Mouse (Mus musculus) myocyte (in vitro differentiated cells): ENCODE data around the gene Trim24.

ENCODE experiments used
- CEBPB ChIP-seq: IDR thresholded peaks from 2 replicates; pipeline ENCODE4 v1.6.1; 2011; ENCODE audit warnings: mild to moderate bottlenecking, moderate library complexity; ENCODE audit not compliant: poor library complexity, insufficient read depth, severe bottlenecking
- MAX ChIP-seq: IDR thresholded peaks from one replicate; pipeline ENCODE4 v1.6.1; 2011; ENCODE audit warnings: low read depth, mild to moderate bottlenecking, control low read depth
- MYOG ChIP-seq, 3 experiments: IDR thresholded peaks; one replicate each; pipeline ENCODE4 v1.6.1; 2011; ENCODE audit warnings: control low read depth in 2 of 3, low read depth in 2 of 3, mild to moderate bottlenecking in 2 of 3; ENCODE audit not compliant: insufficient read length in 2 of 3, control insufficient read depth in 1 of 3, insufficient read depth in 1 of 3
- POLR2A ChIP-seq: IDR thresholded peaks from one replicate; pipeline ENCODE4 v1.6.1; 2011; ENCODE audit warnings: low read depth, mild to moderate bottlenecking, control low read depth, moderate library complexity; ENCODE audit not compliant: insufficient read length
- POLR2AphosphoS2 ChIP-seq: IDR thresholded peaks from one replicate; pipeline ENCODE4 v1.6.1; 2011; ENCODE audit warnings: low read depth, control low read depth; ENCODE audit not compliant: insufficient read length
- REST ChIP-seq: IDR thresholded peaks from one replicate; pipeline ENCODE4 v1.6.1; 2011; ENCODE audit warnings: mild to moderate bottlenecking, control low read depth, moderate library complexity; ENCODE audit not compliant: insufficient read depth, insufficient read length
- SRF ChIP-seq: IDR thresholded peaks from one replicate; pipeline ENCODE4 v1.6.1; 2011; ENCODE audit warnings: low read depth; ENCODE audit not compliant: control insufficient read depth, insufficient read length
- TCF12 ChIP-seq: IDR thresholded peaks from one replicate; pipeline ENCODE4 v1.6.1; 2011; ENCODE audit warnings: mild to moderate bottlenecking, control low read depth; ENCODE audit not compliant: poor library complexity, insufficient read depth, severe bottlenecking
- TCF3 ChIP-seq: IDR thresholded peaks from one replicate; pipeline ENCODE4 v1.6.1; 2011; ENCODE audit warnings: low read depth, control low read depth; ENCODE audit not compliant: insufficient read length
- USF1 ChIP-seq: IDR thresholded peaks from one replicate; pipeline ENCODE4 v1.6.1; 2011; ENCODE audit warnings: low read depth, mild to moderate bottlenecking, control low read depth, moderate library complexity

DNA sequence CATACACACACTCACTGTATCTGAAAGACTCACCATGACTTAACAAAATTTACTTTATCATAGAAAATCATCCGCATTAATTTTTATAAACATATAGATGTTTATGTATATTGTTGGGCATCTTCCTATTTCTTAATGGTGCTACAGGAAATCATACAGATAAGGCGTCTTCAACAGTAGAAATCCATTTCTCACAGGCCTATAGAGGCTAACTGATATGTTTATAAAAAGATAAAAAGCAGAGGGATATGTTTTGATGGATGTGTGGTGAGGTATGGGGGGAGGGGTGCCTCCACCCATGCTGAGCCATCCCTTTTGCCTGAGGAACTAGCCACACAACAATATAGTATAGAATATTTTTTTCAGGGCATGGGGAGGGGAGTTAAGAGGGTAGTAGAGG is 15.2 kb upstream of the Trim24 start:
- no peak for TF ChIP-seq POLR2A
- TF ChIP-seq SRF = no peak
- TF ChIP-seq REST = no peak
- no peak for TF ChIP-seq TCF3
- TF ChIP-seq TCF12 = no peak
- TF ChIP-seq USF1 = no peak
- no peak for TF ChIP-seq POLR2AphosphoS2
- no peak for TF ChIP-seq MAX
- no peak for TF ChIP-seq CEBPB
- TF ChIP-seq MYOG (IDR thresholded peaks at IDR 0.05; ENCODE audit: control insufficient read depth in 1 of 3, insufficient read depth in 1 of 3, insufficient read length in 2 of 3, low read depth in 2 of 3) = no peak
